Mouse (Mus musculus) MEL (cell line): Measurements from ENCODE around the gene Fam171a1.

Source experiments
- BHLHE40 ChIP-seq: IDR thresholded peaks from 2 replicates; pipeline ENCODE4 v1.6.1; 2012; ENCODE audit warnings: low read depth, mild to moderate bottlenecking, inconsistent platforms, low read length, improper control_type of control experiment, borderline replicate concordance
- CTCF ChIP-seq, 3 experiments: IDR thresholded peaks in 2 of 3; conservative IDR thresholded peaks in 1 of 3; 2 replicates each; pipeline ENCODE4 v1.5.1; 2011 to 2012; ENCODE audit warnings: low read length in 3 of 3, low read depth in 2 of 3, mild to moderate bottlenecking in 2 of 3, improper control_type of control experiment in 1 of 3, inconsistent platforms in 1 of 3, mixed read lengths in 1 of 3, moderate library complexity in 1 of 3; ENCODE audit not compliant: control insufficient read depth in 1 of 3, insufficient read depth in 1 of 3, poor library complexity in 1 of 3, severe bottlenecking in 1 of 3
- E2F4 ChIP-seq: IDR thresholded peaks from 2 replicates; pipeline ENCODE4 v1.6.1; 2011; ENCODE audit warnings: low read depth, low read length, improper control_type of control experiment, borderline replicate concordance
- MAX ChIP-seq: IDR thresholded peaks from 2 replicates; pipeline ENCODE4 v1.6.1; 2011; ENCODE audit warnings: low read length, improper control_type of control experiment
- MEF2A ChIP-seq: IDR thresholded peaks from 2 replicates; pipeline ENCODE4 v1.6.1; 2014; ENCODE audit warnings: low read depth, mild to moderate bottlenecking, inconsistent platforms, low read length, improper control_type of control experiment; ENCODE audit not compliant: poor library complexity, insufficient replicate concordance, severe bottlenecking; ENCODE audit errors: extremely low read depth
- NELFE ChIP-seq: IDR thresholded peaks from 2 replicates; pipeline ENCODE4 v1.6.1; 2011; ENCODE audit warnings: low read depth, low read length, improper control_type of control experiment
- POLR2A ChIP-seq, 2 experiments: IDR thresholded peaks; 2 replicates each; pipeline ENCODE4 v1.6.1; 2011 to 2012; ENCODE audit warnings: low read length in 2 of 2, mild to moderate bottlenecking in 2 of 2, control low read depth in 1 of 2, improper control_type of control experiment in 1 of 2, low read depth in 1 of 2, moderate library complexity in 1 of 2; ENCODE audit not compliant: control insufficient read depth in 1 of 2, insufficient read depth in 1 of 2, poor library complexity in 1 of 2
- TCF12 ChIP-seq: IDR thresholded peaks from 2 replicates; pipeline ENCODE4 v1.6.1; 2014; ENCODE audit warnings: low read depth, mild to moderate bottlenecking, inconsistent platforms, low read length, improper control_type of control experiment, moderate library complexity

- TF ChIP-seq TCF12, result no peak
- TF ChIP-seq CTCF (IDR thresholded peaks at IDR 0.05 in 2 of 3, conservative IDR thresholded peaks at IDR 0.05 in 1 of 3; ENCODE audit: control insufficient read depth in 1 of 3, insufficient read depth in 1 of 3, low read depth in 2 of 3, low read length in 3 of 3, poor library complexity in 1 of 3, severe bottlenecking in 1 of 3), result no peak
- TF ChIP-seq E2F4, result no peak
- no peak for TF ChIP-seq POLR2A (IDR thresholded peaks at IDR 0.05; ENCODE audit: control insufficient read depth in 1 of 2, insufficient read depth in 1 of 2, low read depth in 1 of 2, low read length in 2 of 2, poor library complexity in 1 of 2)
- TF ChIP-seq BHLHE40, result no peak
- TF ChIP-seq NELFE, result no peak
- no peak for TF ChIP-seq MAX
- no peak for TF ChIP-seq MEF2A
Observed at GRCm38 (mm10) chr2:3154091-3154665, 40.2 kb downstream of the Fam171a1 start.
